Mouse (Mus musculus) spleen, adult 2 months (tissue): ENCODE measurements at regions not wholly inside any gene's neighbourhood (a gene's known extent, or its start where the extent isn't known, plus 50 kb on each side); places are given as distances from the start of the nearest gene placed in this dataset.

ENCODE experiments used
- CTCF ChIP-seq: fragments of 200-500 bp; IDR thresholded peaks from 2 replicates; pipeline ENCODE4 v1.5.1; 2011; ENCODE audit warnings: mild to moderate bottlenecking, inconsistent platforms; ENCODE audit not compliant: insufficient read depth, insufficient read length, insufficient replicate concordance; ENCODE audit errors: extremely low read depth
- POLR2A ChIP-seq: fragments of 200-500 bp; IDR thresholded peaks from 2 replicates; pipeline ENCODE4 v1.6.1; 2011; ENCODE audit warnings: low read depth, low read length, inconsistent platforms

GRCm38 (mm10) chr2:128395308-128396007 is 195.6 kb upstream of the Spdye4c start:
- TF ChIP-seq POLR2A (no peak), CTCF (no peak)
